Mouse (Mus musculus): ENCODE measurements around the gene Bicd1. TPM values are rescaled to one million over a fixed set of nuclear protein-coding genes. Genes with fewer than 3 reads are reported as not detected.
A peak's percentile ranks its signal among the peaks of the same experiment; 100 is the strongest.
"Not testable (repeated sequence)": the region's sequence is repeated elsewhere in the genome, so short reads cannot be mapped to it uniquely, and the experiment has no call there.

The Bicd1 gene
- 28.0 and 31.2 TPM in 2 replicates for polyA plus RNA-seq (2016; fragmentation: Nextera tagmentation; extraction: Ambion mirVana)

GRCm38 (mm10) chr6:149408833-149409332, at the start of gene Bicd1:
Gene Bicd1 (plus strand): TSS chr6:149408886.
- 0 out of 2 replicates have a peak, but pooled peaks cover 5% of the 10 kb centered on the region for H3K4me1 ChIP-seq
- H3K27ac ChIP-seq: peak within 1 kb of the TSS; percentile 90
- peak within 1 kb of the TSS; percentile 65 for H3K4me2 ChIP-seq (replicated peaks)
- WGBS: under 1% methylated on average over 30 of the region's 30 CpGs
- peak; percentile 100 for ATAC-seq (ENCODE audit: low FRiP score)
- H3K9me3 ChIP-seq (replicated peaks): no peaks in the 10 kb centered on the region
- peak within 1 kb of the TSS; percentile 63 for H3K4me3 ChIP-seq
- no peaks in the 10 kb centered on the region for H3K36me3 ChIP-seq
- H3K9ac ChIP-seq: peak within 1 kb of the TSS; percentile 64
- no peaks in the 10 kb centered on the region for H3K27me3 ChIP-seq

DNA sequence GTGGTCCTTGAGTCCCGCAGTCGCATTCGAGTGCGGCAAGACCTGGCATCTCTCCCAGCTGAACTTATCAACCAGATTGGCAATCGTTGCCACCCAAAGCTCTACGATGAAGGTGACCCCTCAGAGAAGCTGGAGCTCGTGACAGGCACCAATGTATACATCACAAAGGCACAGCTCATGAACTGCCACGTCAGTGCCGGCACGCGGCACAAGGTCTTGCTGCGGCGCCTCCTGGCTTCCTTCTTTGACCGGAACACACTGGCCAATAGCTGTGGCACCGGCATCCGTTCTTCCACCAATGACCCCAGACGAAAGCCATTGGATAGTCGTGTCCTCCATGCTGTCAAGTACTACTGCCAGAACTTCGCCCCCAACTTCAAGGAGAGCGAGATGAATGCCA, 46.2 kb upstream of the Bicd1 start:
- H3K4me1 ChIP-seq; H3K4me3 ChIP-seq; H3K9ac ChIP-seq; H3K9me3 ChIP-seq (replicated peaks); H3K4me2 ChIP-seq (replicated peaks); H3K27ac ChIP-seq; H3K36me3 ChIP-seq; ATAC-seq (ENCODE audit: low FRiP score); H3K27me3 ChIP-seq: not testable (repeated sequence)
- WGBS: 97% methylated on average over 20 of the region's 20 CpGs

GRCm38 (mm10) chr6:149365975-149366374, 42.7 kb upstream of the Bicd1 start:
- not testable (repeated sequence) for ATAC-seq (ENCODE audit: low FRiP score); H3K27ac ChIP-seq; H3K4me2 ChIP-seq (replicated peaks); H3K27me3 ChIP-seq; H3K4me3 ChIP-seq; H3K4me1 ChIP-seq; H3K9me3 ChIP-seq (replicated peaks); H3K36me3 ChIP-seq; H3K9ac ChIP-seq
- 91% methylated on average over 2 of the region's 2 CpGs for WGBS

- Histone ChIP-seq H3K36me3 (no peaks in the 10 kb centered on the region), H3K27me3 (no peaks in the 10 kb centered on the region), H3K27ac (no peak overlapping the region), H3K9ac (no peak overlapping the region), H3K9me3 (replicated peaks) (no peaks in the 10 kb centered on the region), H3K4me3 (no peak overlapping the region), H3K4me1 (no peaks in the 10 kb centered on the region), H3K4me2 (replicated peaks) (no peak overlapping the region)
- no peak for ATAC-seq (ENCODE audit: low FRiP score)
- 86% methylated on average over 2 of the region's 2 CpGs for WGBS
Measured at GRCm38 (mm10) chr6:149366403-149366802, 42.3 kb upstream of the Bicd1 start.

DNA sequence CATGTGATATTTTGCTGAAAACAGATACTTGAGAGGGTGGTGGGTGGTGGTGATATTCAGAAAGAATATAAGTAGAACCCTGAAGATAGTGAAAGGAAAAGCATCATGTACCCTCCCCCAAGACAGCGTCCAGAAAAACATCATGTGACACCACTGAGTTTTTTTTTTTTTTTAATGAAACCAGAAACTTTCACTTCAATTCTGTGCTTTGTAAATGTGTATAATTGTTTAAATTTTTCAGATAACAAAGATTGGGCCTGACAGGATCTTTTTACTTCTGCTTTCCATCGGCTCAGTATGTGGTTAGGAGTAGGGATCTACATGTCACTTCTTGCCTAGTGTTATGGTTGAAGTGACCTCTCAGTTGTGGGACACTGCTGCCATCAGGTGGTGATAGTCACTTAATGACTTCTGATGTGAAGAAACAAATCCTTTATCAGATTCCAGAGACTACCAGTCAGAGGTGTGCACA, 33.7 kb upstream of the Bicd1 start:
- Histone ChIP-seq H3K9ac (no peak overlapping the region), H3K4me1 (no peaks in the 10 kb centered on the region), H3K9me3 (replicated peaks) (no peaks in the 10 kb centered on the region), H3K4me3 (no peak overlapping the region), H3K36me3 (no peaks in the 10 kb centered on the region), H3K27me3 (no peaks in the 10 kb centered on the region), H3K27ac (no peak overlapping the region), H3K4me2 (replicated peaks) (no peak overlapping the region)
- no peak for ATAC-seq (ENCODE audit: low FRiP score)
- WGBS: 76% methylated on average over 2 of the region's 2 CpGs

GRCm38 (mm10) chr6:149383531-149383930, 25.2 kb upstream of the Bicd1 start:
- no peaks in the 10 kb centered on the region for H3K9me3 ChIP-seq (replicated peaks)
- ATAC-seq (ENCODE audit: low FRiP score): no peak
- no peak overlapping the region for H3K4me3 ChIP-seq
- WGBS: 83% methylated on average over 2 of the region's 2 CpGs
- H3K27me3 ChIP-seq: no peaks in the 10 kb centered on the region
- no peaks in the 10 kb centered on the region for H3K36me3 ChIP-seq
- no peak overlapping the region for H3K27ac ChIP-seq
- H3K4me1 ChIP-seq: no peaks in the 10 kb centered on the region
- H3K9ac ChIP-seq: no peak overlapping the region
- H3K4me2 ChIP-seq (replicated peaks): no peak overlapping the region

DNA sequence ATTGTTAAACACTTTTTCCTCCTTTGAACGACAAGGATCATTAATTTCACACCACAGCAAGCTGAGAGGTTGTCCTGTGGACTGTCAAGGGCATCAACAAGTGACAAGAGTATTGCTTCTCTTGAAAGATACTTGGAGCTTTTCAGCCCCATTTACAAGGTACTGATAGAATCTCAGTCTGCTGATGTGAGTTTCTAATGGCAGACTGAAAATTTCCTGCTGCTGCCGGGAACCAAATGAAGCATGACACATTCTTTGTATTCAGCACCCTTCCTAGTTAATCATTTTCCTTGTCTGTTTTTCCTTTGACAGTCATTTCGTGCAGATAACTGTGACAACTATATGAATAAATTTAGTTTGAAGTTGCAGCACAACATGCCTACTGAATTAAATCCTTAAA, 22.3 kb upstream of the Bicd1 start:
- WGBS: 27% methylated on average over 3 of the region's 3 CpGs
- no peak overlapping the region for H3K9ac ChIP-seq
- H3K27ac ChIP-seq: no peak overlapping the region
- H3K4me1 ChIP-seq: no peaks in the 10 kb centered on the region
- no peaks in the 10 kb centered on the region for H3K27me3 ChIP-seq
- no peaks in the 10 kb centered on the region for H3K9me3 ChIP-seq (replicated peaks)
- no peak overlapping the region for H3K4me2 ChIP-seq (replicated peaks)
- ATAC-seq (ENCODE audit: low FRiP score): no peak
- H3K36me3 ChIP-seq: no peaks in the 10 kb centered on the region
- no peak overlapping the region for H3K4me3 ChIP-seq

DNA sequence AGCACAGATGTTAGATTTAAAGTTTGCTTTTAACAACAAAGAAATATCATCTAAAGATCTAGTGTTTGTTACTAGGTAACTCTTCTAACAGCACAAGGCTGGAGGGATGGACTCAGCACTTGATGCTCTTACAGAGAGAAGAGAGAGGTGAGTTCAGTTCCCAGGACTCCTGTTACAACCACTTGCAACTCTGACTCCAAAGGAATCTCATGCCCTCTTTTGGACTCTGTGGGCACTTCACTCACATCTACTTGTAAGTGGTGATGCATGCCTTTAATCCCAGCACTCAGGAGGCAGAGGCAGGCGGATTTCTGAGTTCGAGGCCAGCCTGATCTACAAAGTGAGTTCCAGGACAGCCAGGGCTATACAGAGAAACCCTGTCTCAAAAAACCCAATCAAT, 19.1 kb upstream of the Bicd1 start:
- 92% methylated on average over 2 of the region's 2 CpGs for WGBS

DNA sequence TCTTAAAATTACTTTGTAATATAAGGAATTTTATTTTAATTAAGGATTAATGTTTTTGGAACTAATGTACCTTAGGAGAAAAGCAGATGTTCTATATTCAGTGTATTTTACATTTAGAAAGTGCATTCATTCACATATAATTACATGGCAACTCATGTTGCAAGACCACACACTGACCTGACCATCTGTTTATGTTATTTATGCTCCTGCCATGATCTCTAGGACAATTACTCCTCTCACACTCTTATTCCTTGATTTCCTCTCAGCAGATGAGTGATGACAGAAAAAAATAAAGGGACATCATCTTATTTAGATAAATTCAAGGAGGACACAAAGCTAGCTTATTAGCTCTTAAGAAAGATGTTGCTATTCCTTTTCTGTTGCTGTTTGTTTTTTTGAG, 9.3 kb upstream of the Bicd1 start:
- no peak overlapping the region for H3K9ac ChIP-seq
- no peaks in the 10 kb centered on the region for H3K4me1 ChIP-seq
- no peak for ATAC-seq (ENCODE audit: low FRiP score)
- H3K9me3 ChIP-seq (replicated peaks): no peaks in the 10 kb centered on the region
- H3K27me3 ChIP-seq: no peaks in the 10 kb centered on the region
- H3K36me3 ChIP-seq: no peaks in the 10 kb centered on the region
- no peak overlapping the region for H3K4me2 ChIP-seq (replicated peaks)
- H3K4me3 ChIP-seq: no peak overlapping the region
- H3K27ac ChIP-seq: no peak overlapping the region

More for the DNA sequence above, 19.1 kb upstream of the Bicd1 start:
- not testable (repeated sequence) for H3K4me2 ChIP-seq (replicated peaks); ATAC-seq (ENCODE audit: low FRiP score); H3K27ac ChIP-seq; H3K4me1 ChIP-seq; H3K27me3 ChIP-seq; H3K9ac ChIP-seq; H3K36me3 ChIP-seq; H3K4me3 ChIP-seq; H3K9me3 ChIP-seq (replicated peaks)

DNA sequence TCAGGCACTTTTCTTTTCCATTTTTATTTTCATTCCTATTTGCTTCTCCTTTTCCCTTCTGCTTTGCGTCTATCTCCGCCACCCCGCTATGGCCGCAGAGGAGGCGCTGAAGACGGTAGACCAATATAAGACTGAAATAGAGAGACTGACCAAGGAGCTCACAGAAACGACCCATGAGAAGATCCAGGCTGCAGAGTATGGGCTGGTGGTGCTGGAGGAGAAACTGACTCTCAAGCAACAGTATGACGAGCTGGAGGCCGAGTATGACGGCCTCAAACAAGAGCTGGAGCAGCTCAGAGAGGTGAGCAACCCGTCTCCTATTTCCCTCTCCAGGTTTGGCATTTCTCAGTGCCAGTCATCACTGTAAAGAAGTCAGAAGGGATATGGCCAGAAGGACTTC, 655 bp downstream of the Bicd1 start:
- H3K4me2 ChIP-seq (replicated peaks): peak overlapping the region; percentile 65
- WGBS: 0% methylated on average over 11 of the region's 11 CpGs
- H3K9ac ChIP-seq: peak overlapping the region; percentile 64
- H3K4me3 ChIP-seq: peak overlapping the region; percentile 63
- peak overlapping the region; percentile 90 for H3K27ac ChIP-seq
- ATAC-seq (ENCODE audit: low FRiP score): peak; percentile 58
- no peaks in the 10 kb centered on the region for H3K36me3 ChIP-seq
- H3K9me3 ChIP-seq (replicated peaks): no peaks in the 10 kb centered on the region
- 0 out of 2 replicates have a peak, but pooled peaks cover 5% of the 10 kb centered on the region for H3K4me1 ChIP-seq
- no peaks in the 10 kb centered on the region for H3K27me3 ChIP-seq

DNA sequence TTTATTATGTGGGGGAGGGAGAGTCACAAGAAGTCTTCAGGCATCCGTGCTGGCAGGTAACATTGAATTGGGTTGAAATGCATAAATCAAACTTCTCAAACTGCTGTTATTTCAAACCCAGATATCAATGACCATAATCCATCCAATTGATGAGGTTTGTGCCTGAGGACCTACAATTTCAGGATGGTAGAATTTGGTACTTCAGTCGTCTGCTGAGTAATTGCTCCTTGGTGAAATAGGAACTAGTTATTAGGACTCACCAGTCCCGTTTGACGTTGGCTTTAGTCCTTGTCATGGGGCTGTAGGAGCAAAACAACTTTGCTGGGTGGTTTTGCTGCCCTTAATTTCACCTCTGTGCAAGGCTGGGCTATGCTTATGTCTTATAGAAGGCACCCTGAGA, 1.2 kb downstream of the Bicd1 start:
- Histone ChIP-seq H3K27ac (peak overlapping the region; percentile 90), H3K4me2 (replicated peaks) (peak overlapping the region; percentile 65), H3K9ac (peak overlapping the region; percentile 64), H3K27me3 (no peaks in the 10 kb centered on the region), H3K4me3 (peak overlapping the region; percentile 63), H3K36me3 (no peaks in the 10 kb centered on the region), H3K4me1 (0 out of 2 replicates have a peak, but pooled peaks cover 5% of the 10 kb centered on the region), H3K9me3 (replicated peaks) (no peaks in the 10 kb centered on the region)
- 11% methylated on average over 4 of the region's 4 CpGs for WGBS
- no peak for ATAC-seq (ENCODE audit: low FRiP score)

GRCm38 (mm10) chr6:149413256-149413655, 4.6 kb downstream of the Bicd1 start:
- Histone ChIP-seq H3K36me3 (no peaks in the 10 kb centered on the region), H3K27ac (no peak overlapping the region), H3K4me1 (0 out of 2 replicates have a peak, but pooled peaks cover 4% of the 10 kb centered on the region), H3K4me2 (replicated peaks) (no peak overlapping the region), H3K9me3 (replicated peaks) (no peaks in the 10 kb centered on the region), H3K9ac (no peak overlapping the region), H3K27me3 (no peaks in the 10 kb centered on the region), H3K4me3 (no peak overlapping the region)
- ATAC-seq (ENCODE audit: low FRiP score): no peak

- Histone ChIP-seq H3K4me1 (no peaks in the 10 kb centered on the region), H3K4me3 (no peak overlapping the region), H3K9ac (no peak overlapping the region), H3K9me3 (replicated peaks) (no peaks in the 10 kb centered on the region), H3K36me3 (no peaks in the 10 kb centered on the region), H3K27me3 (no peaks in the 10 kb centered on the region), H3K27ac (no peak overlapping the region), H3K4me2 (replicated peaks) (no peak overlapping the region)
- no peak for ATAC-seq (ENCODE audit: low FRiP score)
Measured at GRCm38 (mm10) chr6:149424748-149425147, 16.1 kb downstream of the Bicd1 start.
